Mouse (Mus musculus) ES-CJ7 (cell line): Measurements from ENCODE around the gene Ifnl3.
"Not testable (repeated sequence)": the region's sequence is repeated elsewhere in the genome, so short reads cannot be mapped to it uniquely, and the experiment has no call there.

Experiments
- DNase-seq: peaks from one replicate; pipeline ENCODE4 v3.0.0; 2011; ENCODE audit warnings: low read depth, low spot score

Ifnl3 gene

GRCm38 (mm10) chr7:28522536-28522935 is at the start of gene Ifnl3:
Ifnl3 (plus strand) TSS chr7:28522836.
- DNase-seq: not testable (repeated sequence)

GRCm38 (mm10) chr7:28476191-28476590 is 46.4 kb upstream of the Ifnl3 start:
- DNase-seq: no peak

DNA sequence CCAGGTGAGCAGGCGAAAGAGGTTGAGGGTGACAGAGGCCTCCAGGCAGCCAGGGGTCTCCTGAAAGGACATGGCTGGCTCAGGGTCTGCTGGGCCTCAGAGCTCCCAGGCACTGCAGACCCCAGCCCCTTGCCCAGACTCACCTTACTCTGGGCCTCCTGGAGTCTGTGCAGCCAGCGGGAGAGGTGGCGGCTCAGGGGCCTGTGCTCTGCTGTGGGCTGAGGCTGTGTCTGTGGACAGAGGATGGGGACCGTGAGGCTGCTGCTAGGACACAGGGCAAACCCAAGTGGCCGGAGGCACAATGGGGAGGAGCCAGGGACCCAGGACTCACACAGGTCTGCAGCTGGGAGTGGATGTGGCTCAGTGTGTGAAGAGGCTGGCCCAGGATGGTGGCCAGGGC is 45.3 kb upstream of the Ifnl3 start:
- no peak for DNase-seq

- no peak for DNase-seq
Measured at GRCm38 (mm10) chr7:28478854-28479253, 43.8 kb upstream of the Ifnl3 start.

DNA sequence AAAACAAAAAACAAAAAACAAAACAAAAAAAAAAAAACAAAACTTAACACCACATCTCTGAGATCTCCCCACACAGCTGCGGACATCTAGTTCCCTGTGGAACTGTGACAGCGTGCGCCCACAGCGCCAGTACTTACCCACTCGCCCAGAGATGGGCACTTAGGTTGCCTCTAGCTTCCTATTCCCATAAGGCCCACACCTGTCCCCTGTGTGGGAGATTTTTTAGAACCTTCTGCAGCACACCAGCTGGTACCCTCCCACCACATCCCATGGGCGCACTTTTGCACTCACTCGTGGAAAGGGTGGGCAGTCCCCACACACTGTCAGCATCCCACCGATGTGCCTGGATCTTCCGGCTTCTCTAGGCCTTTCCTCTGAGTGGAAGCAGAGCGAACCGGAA is 39.8 kb upstream of the Ifnl3 start:
- no peak for DNase-seq

- DNase-seq: peak; percentile 86
Measured at GRCm38 (mm10) chr7:28484192-28484591, 38.4 kb upstream of the Ifnl3 start.

DNA sequence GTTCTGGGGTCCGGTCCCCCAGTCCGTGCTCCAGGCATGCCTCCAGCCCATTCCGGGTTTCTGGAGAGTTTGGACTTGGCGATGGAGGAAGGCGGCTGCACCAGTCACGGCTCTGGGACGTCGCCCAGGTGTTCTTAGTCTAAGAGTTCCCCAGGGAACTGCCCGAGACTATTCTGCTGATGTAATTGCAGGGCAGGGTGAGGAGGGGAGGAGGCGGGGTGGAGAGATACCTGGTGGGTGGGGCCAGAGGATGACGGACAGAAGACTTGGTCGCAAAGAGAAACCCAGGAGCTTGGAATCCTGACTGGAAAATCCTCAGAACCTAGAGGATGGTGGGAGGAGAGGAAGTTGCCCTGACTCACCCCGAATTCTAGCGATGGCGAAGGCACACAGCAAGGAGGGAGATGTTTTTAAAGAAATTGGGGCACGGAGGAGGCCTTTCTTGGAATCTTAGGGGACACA is 34.6 kb upstream of the Ifnl3 start:
- DNase-seq: peak; percentile 92

DNA sequence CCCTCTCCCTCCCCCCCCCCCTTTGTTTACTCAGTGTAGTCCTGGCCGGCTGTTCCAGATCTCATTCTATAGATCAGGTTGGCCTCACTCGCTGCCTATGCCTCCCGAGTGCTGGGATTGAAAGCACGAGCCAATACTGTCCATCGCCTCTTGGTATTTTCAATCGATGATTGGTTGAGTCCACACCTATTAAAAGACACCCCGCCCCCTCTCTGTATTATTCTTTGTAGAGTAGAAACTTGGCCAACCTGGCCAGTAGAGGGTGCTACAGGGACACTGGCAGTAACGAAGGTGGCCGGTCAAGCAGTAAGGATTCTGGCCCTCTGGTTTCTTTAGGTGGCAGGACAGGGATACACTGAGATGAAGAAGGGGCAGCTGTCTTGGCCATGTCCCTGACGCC is 32.2 kb upstream of the Ifnl3 start:
- DNase-seq: peak; percentile 96

GRCm38 (mm10) chr7:28490903-28491302 is 31.7 kb upstream of the Ifnl3 start:
- peak; percentile 68 for DNase-seq

GRCm38 (mm10) chr7:28492310-28492709 is 30.3 kb upstream of the Ifnl3 start:
- DNase-seq: peak; percentile 91

- DNase-seq: no peak
Measured at GRCm38 (mm10) chr7:28495426-28495825, 27.2 kb upstream of the Ifnl3 start.

GRCm38 (mm10) chr7:28505585-28505984 is 17.1 kb upstream of the Ifnl3 start:
- no peak for DNase-seq

DNA sequence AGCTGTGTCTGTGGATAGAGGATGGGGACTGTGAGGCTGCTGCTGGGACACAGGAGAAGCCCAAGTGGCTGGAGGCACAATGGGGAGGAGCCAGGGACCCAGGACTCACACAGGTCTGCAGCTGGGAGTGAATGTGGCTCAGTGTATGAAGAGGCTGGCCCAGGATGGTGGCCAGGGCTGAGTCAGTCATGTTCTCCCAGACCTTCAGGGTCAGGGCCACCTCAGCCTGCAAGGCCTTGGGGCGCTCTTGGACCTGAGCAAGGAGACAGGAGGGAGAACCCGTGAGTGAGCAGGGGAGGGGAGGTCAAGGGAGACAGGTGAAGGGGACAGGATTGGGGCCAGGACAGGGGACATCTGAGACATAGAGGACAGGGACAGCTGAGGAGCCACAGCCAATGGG is 13.5 kb upstream of the Ifnl3 start:
- DNase-seq: not testable (repeated sequence)

DNA sequence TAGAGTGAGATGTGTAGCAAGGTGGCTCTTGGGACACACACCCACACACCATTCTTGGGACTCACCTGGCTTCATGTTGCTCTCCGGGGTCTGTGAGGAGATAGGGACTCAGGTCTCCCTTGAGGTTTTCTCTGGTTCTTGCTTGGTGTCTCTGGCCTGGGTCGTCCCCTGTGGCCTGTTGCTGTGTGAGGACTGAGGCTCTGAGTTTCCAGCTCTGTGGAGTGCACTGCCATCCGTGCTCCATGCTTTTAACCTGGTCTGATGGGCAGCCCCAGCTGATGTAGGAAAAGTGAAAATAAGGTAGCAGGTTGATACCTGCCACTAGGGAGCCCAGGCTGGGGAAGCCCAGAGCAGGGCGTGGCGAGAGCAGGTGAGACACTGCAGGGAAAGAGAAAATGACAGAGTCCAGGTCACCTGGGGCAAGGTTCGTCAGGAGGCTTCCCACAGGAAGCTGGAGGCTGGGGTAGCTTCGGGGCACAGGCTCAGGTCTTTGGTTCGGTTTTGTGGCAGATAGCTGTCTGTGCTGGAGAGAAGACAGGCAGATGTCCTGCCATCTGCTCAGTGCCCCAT is 12.1 kb upstream of the Ifnl3 start, which contains the start of gene Ifnl2:
TSS of gene Ifnl2 (minus strand) at position 51 of the 570 bp plus-strand sequence.
- not testable (repeated sequence) for DNase-seq

GRCm38 (mm10) chr7:28511441-28511840 is 11.2 kb upstream of the Ifnl3 start:
- no peak for DNase-seq

- DNase-seq: peak; percentile 87
Measured at GRCm38 (mm10) chr7:28527922-28528719, 5.5 kb downstream of the Ifnl3 start.

DNA sequence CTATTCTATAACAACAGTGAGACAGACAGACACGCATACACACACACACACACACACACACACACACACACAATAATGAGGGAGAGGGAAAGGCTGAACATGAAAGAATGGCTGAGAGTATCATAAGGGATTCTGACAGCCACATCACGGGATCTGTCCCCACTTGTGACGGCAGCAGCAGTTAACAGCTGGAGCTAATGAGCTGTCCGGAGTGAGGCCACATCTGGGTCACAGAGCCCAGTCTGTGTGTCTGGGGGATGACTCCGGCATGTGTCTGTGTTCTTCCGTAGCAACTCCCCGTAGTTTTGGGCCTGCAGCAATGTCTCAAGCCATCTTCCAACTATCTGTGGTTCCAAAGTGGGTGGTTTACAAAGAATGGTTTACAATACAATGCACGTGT is 9.4 kb downstream of the Ifnl3 start:
- DNase-seq: no peak

DNA sequence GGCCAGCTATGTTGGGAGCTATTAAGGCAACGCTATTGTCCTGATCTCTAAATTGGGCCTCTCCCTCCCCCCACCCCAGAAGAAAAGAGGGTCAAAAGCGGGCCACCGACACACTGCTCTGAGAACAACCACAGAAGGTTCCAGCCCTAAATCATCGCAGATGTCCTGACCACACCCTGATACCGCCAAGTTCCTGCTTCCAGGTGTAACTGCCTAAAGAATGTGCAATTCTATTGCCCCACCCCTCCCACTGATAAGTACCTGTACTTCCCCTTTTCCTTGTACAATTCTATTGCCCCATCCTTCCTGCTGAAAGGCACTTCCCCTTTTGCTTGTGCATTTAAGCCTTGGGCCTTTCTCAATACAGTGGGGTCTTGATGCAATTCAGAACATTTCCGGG is 16.2 kb downstream of the Ifnl3 start:
- not testable (repeated sequence) for DNase-seq

- no peak for DNase-seq
Measured at GRCm38 (mm10) chr7:28540526-28540925, 17.9 kb downstream of the Ifnl3 start, which contains the start of gene Sycn. Sycn (plus strand) TSS chr7:28540885.

- no peak for DNase-seq
Measured at GRCm38 (mm10) chr7:28544051-28544601, 21.5 kb downstream of the Ifnl3 start.

DNA sequence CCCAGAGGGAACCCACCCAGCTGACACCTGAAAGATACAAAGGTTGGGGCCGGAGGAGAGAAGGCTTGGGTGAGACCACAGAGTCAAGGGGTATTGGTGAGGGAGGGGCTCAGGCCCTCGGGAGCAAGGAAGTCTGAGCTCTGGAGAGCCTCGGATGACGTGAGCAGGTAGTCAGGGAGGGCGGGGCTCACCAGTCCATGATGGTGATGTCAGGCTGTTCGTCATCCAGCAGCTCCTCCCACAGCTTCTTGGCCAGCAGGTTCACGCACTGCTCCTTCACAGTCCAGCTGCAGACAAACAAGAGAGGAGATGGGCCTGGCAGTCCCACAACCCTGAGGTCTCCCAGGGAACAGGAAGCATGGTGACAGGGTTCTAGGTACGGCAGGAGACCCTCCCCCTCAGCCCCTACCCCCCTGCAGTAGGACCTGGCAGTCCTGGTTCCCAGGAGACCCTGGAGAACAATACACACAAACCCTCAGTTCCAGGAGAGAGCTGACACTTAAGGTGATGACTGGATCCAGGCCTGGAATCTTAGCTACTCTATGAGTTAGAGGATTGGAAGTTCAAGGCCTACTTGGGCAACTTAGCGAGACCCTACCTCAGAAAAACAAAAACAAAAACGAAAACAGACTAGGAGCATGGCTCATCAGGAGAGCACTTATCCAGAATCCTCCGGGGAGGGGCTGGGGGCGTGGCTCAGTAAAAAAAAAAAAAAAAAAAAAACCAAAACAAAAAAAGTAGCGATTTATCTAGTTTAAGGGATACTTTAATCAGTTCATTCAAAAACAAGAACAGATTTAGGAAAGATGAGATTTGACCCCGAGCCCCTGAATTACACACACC is 22.6 kb downstream of the Ifnl3 start:
- peak; percentile 67 for DNase-seq

- no peak for DNase-seq
Measured at GRCm38 (mm10) chr7:28545891-28546210, 23.2 kb downstream of the Ifnl3 start.
